Mouse (Mus musculus) kidney, embryonic 15.5 days (tissue): Measurements from ENCODE around the gene Gm7929. TPM values are rescaled to one million over a fixed set of nuclear protein-coding genes. Genes with fewer than 3 reads are reported as not detected.
"Not testable (repeated sequence)": the region's sequence is repeated elsewhere in the genome, so short reads cannot be mapped to it uniquely, and the experiment has no call there.

ENCODE experiments used
- ATAC-seq: fragments of 200-750 bp; cut with Nextera tagmentation; replicated peaks from 2 replicates; pipeline ENCODE4 v1.8.0; 2017; ENCODE audit warnings: moderate TSS enrichment; ENCODE audit not compliant: low FRiP score
- H3K27ac ChIP-seq: fragments of 300-500 bp; sonication (generic); 2 replicates; pipeline ENCODE4 v1.5.1; 2015; ENCODE audit warnings: mild to moderate bottlenecking, inconsistent platforms
- H3K27me3 ChIP-seq: fragments of 300-500 bp; sonication (generic); 2 replicates; pipeline ENCODE4 v1.6.1; 2015; ENCODE audit warnings: inconsistent platforms
- H3K36me3 ChIP-seq: fragments of 300-500 bp; sonication (generic); 2 replicates; pipeline ENCODE4 v1.6.1; 2015; ENCODE audit warnings: inconsistent platforms
- H3K4me1 ChIP-seq: fragments of 300-500 bp; sonication (generic); 2 replicates; pipeline ENCODE4 v1.6.1; 2015; ENCODE audit warnings: inconsistent platforms
- H3K4me2 ChIP-seq: fragments of 300-500 bp; sonication (generic); 2 replicates; pipeline ENCODE4 v1.6.1; 2015; ENCODE audit warnings: moderate library complexity, mild to moderate bottlenecking, inconsistent platforms
- H3K4me3 ChIP-seq: fragments of 300-500 bp; sonication (generic); replicated peaks from 2 replicates; pipeline ENCODE4 v1.5.1; 2015; ENCODE audit warnings: mild to moderate bottlenecking, inconsistent platforms
- H3K9ac ChIP-seq: fragments of 300-500 bp; sonication (generic); 2 replicates; pipeline ENCODE4 v1.6.1; 2015; ENCODE audit warnings: mild to moderate bottlenecking, inconsistent platforms
- H3K9me3 ChIP-seq: fragments of 300-500 bp; sonication (generic); replicated peaks from 2 replicates; pipeline ENCODE4 v1.6.1; 2016; ENCODE audit warnings: inconsistent platforms
- WGBS: fragments of 180-500 bp; shearing (Covaris S2); methylation state at CpG from one replicate; pipeline ENCODE4 v1.1.7; 2015; ENCODE audit warnings: mixed read lengths; 5-methylcytosine and 5-hydroxymethylcytosine counted together
- polyA plus RNA-seq: library from polyadenylated mRNA; unstranded; fragments of >200 nt; fragmentation: Nextera tagmentation; extraction: Ambion mirVana; gene quantifications from 2 replicates; pipeline ENCODE4 v1.2.1, GENCODE M21; 2015

Gm7929 gene
- polyA plus RNA-seq = not detected in 2 replicates

GRCm38 (mm10) chr14:41750514-41750913, at the start of gene Gm7929:
Gene Gm7929 (minus strand): TSS chr14:41750614.
- not testable (repeated sequence) for H3K4me2 ChIP-seq, H3K9me3 ChIP-seq, H3K9ac ChIP-seq, H3K4me1 ChIP-seq, H3K27me3 ChIP-seq, H3K4me3 ChIP-seq, H3K36me3 ChIP-seq, H3K27ac ChIP-seq, ATAC-seq
- WGBS = 67% methylated on average over 1 of the region's 1 CpGs

GRCm38 (mm10) chr14:41772341-41772740, 21.9 kb upstream of the Gm7929 start, which contains the start of gene Gm47189:
Gene Gm47189 (minus strand): TSS chr14:41772441.
- H3K4me1 ChIP-seq, H3K9ac ChIP-seq, ATAC-seq, H3K9me3 ChIP-seq, H3K27ac ChIP-seq, H3K4me3 ChIP-seq, H3K27me3 ChIP-seq, H3K36me3 ChIP-seq, H3K4me2 ChIP-seq: not testable (repeated sequence)

DNA sequence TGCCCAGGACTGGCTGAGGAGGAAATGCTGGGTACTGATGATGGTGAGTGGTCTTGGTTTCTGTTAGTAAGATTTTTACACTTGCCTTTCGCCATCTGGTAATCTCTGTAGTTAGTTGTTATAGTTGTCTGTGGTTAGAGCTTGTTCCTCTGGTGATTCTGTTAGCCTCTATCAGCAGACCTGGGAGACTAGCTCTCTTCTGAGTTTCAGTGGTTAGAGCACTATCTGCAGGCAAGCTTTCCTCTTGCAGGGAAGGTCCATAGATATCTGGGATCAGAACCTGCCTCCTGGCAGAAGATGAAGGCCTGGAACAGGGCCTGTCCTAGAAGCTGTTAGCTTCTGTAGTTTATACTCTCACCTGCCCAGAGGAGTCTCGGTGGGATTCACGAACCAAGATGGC, 5.5 kb upstream of the Gm7929 start:
- not testable (repeated sequence) for H3K4me2 ChIP-seq, H3K4me3 ChIP-seq, ATAC-seq, H3K9ac ChIP-seq, H3K36me3 ChIP-seq, H3K4me1 ChIP-seq, H3K9me3 ChIP-seq, H3K27me3 ChIP-seq, H3K27ac ChIP-seq
- 90% methylated on average over 2 of the region's 3 CpGs for WGBS

- ATAC-seq, H3K9me3 ChIP-seq, H3K27ac ChIP-seq, H3K4me2 ChIP-seq, H3K36me3 ChIP-seq, H3K27me3 ChIP-seq, H3K4me3 ChIP-seq, H3K4me1 ChIP-seq, H3K9ac ChIP-seq: not testable (repeated sequence)
- WGBS = 76% methylated on average over 17 of the region's 17 CpGs
These were observed 27.0 kb downstream of the Gm7929 start for GRCm38 (mm10) chr14:41723437-41723836.

DNA sequence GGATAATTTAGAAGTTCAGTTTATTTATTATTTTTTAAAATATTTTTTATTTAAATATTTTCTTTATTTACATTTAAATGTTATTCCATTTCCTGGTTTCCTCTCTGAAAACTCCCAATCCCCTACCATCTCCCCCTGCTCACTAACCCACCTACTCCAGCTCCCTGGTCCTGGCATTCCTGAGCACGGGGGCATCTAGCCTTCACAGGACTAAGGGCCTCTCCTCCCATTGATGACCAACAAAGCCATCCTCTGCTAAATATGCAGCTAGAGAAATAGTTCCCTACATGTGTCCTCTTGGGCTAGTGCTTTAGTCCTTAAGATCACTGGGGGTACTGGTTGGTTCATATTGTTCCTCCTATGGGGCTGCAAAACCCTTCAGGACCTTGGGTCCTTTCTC, 33.2 kb downstream of the Gm7929 start:
- ATAC-seq, H3K4me1 ChIP-seq: not testable (repeated sequence)
- WGBS = 87% methylated on average over 1 of the region's 1 CpGs

GRCm38 (mm10) chr14:41701785-41702184, 48.6 kb downstream of the Gm7929 start, which contains the start of gene Gm8068:
Gene Gm8068 (minus strand): TSS chr14:41701885.
- not testable (repeated sequence) for ATAC-seq, H3K36me3 ChIP-seq, H3K27ac ChIP-seq, H3K27me3 ChIP-seq, H3K9ac ChIP-seq, H3K9me3 ChIP-seq, H3K4me1 ChIP-seq, H3K4me2 ChIP-seq, H3K4me3 ChIP-seq
- no CpG with 5 or more reads among the region's 3 CpGs for WGBS

More for the DNA sequence above, 33.2 kb downstream of the Gm7929 start:
- not testable (repeated sequence) for H3K27ac ChIP-seq, H3K4me3 ChIP-seq, H3K36me3 ChIP-seq, H3K9ac ChIP-seq, H3K27me3 ChIP-seq, H3K4me2 ChIP-seq, H3K9me3 ChIP-seq

Other genes with a start within 250 kb of the Gm7929 start
- gene Gm7970, start 195.0 kb downstream of the Gm7929 start, polyA plus RNA-seq = not detected in 2 replicates
- gene 1700049E17Rik2, start 177.4 kb downstream of the Gm7929 start, polyA plus RNA-seq = not detected in 2 replicates
- gene Gm3072, start 126.0 kb downstream of the Gm7929 start, polyA plus RNA-seq = not detected in 2 replicates
- not detected in 2 replicates for gene Gm3676, start 104.1 kb downstream of the Gm7929 start, polyA plus RNA-seq
- gene Gm8068, start 48.7 kb downstream of the Gm7929 start, polyA plus RNA-seq = not detected in 2 replicates
- not detected in 2 replicates for gene Gm47189, start 21.8 kb upstream of the Gm7929 start, polyA plus RNA-seq
- gene Gm7980, start 156.7 kb upstream of the Gm7929 start, polyA plus RNA-seq = not detected in 2 replicates
- gene 1700049E17Rik1, start 174.3 kb upstream of the Gm7929 start, polyA plus RNA-seq = not detected in 2 replicates
- gene 1700024B05Rik, start 193.4 kb upstream of the Gm7929 start, polyA plus RNA-seq = not detected in 2 replicates
- not detected in 2 replicates for gene Gm6401, start 217.3 kb upstream of the Gm7929 start, polyA plus RNA-seq
- gene Gm3543, start 232.7 kb upstream of the Gm7929 start, polyA plus RNA-seq = not detected in 2 replicates